Mouse (Mus musculus): Measurements from ENCODE around the gene Ift46.

Ift46 gene

GRCm38 (mm10) chr9:44767101-44768028 lies at the start of gene Ift46, which contains the start of gene Arcn1:
Gene Ift46, plus strand, starts transcription at chr9:44767908.
Gene Arcn1, minus strand, starts transcription at chr9:44767845.
- DNase-seq, result peak; percentile 94

DNA sequence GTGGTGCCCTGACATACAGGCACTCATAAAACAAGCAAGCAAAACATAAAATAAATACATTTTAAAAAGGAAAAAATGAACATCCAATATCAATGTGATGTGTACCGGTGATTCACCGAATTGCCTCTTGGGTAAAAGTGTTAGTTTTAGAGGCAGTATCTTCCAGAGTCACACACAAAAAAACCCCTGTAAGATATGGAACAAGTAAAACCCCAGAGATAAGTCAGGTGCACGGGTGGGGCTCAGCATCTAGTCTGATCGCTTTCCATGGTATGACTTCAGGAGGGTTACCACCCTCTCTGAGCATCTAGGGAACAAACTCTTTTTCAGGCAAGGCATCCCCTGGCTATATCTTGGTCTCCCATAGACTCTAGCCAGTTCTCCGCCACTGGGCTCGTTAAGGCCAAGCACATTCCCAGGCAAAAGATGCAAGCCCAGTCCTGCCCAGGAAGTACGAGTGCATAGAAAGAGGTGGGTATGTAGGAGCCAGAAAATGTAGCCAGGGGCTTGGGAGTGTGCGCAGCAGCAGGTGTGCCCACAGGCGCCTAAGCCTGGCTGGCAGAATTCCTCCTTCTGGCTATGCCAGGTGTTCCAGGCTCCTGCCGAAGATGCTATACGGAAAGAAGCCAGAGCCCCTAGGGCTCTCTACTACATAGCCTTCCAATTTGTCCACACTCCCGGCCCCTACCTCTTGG lies 48.6 kb upstream of the Ift46 start:
- no peak for DNase-seq

GRCm38 (mm10) chr9:44719632-44720357 lies 47.9 kb upstream of the Ift46 start:
- no peak for DNase-seq

DNA sequence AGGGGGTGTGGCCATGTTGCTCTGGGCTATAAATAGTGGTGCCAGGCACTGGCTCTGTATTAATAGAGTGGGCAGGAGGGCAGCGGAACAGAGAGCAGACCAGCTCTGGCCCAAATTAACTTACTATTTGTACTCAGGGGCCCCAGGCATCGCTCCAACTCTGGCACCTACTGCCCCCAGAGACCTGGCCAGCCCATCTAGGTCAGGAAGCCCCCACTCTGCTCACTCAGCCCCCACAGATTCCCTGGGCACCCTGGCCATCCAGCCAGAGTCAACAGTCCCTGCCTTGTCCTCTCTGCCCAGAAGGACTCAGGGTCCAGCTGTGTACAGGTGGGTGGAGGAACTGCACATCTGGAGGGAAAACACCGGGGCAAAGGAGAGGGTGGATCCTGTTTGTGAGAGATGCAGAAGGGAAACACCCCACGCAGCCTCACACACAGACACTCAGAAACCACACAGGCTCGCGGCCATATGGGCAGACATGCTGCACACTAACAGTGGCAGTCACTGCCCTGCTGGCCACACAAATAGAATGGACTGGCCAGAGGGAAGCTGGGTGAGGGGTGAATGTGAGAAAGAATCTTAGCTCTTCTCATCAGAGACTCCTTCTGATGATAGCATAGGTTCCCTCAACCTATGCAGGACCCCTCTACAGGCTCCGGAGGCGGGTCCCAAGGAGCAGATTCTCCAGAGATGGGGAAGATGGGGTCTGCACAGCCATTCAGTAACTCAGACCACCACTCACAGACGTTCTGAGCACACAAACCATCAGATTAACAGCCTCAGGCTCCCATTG lies 47.2 kb upstream of the Ift46 start:
- DNase-seq, result peak; percentile 38

DNA sequence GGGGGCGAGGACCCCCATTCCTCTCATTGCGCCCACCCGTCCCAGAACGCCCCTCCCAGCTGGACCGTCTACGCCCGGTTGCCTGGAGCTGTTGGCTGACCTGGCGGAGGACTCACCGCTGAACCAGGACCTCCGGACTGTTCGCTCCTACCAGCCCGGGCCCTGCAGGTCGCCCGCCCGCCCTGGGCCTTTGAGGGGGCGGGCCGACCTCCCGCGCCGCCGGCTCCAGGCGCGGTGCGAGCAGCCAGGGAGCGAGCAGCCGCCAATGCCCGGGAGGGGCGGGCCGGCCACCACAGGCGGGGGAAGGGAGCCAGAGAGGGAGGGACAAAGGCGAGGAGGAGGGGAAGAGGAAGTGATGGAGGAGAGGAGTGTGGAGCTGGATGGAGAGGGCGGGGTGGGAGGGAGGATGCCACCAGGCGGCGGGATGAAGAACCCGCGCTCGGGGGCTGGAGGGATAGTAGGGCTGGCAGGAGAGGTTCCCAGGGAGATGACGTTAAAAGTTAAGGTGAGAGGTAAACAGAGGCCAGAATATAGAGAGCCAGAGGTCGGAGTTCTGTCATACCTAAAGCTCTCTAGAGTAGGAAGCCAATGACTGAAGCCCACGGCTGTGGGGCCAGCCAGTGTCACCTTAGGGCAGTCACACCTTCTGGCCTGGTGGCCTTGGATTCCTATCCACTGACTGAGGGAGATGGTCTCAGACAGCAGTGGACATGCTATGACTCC lies 46.4 kb upstream of the Ift46 start:
- DNase-seq, result peak; percentile 91

DNA sequence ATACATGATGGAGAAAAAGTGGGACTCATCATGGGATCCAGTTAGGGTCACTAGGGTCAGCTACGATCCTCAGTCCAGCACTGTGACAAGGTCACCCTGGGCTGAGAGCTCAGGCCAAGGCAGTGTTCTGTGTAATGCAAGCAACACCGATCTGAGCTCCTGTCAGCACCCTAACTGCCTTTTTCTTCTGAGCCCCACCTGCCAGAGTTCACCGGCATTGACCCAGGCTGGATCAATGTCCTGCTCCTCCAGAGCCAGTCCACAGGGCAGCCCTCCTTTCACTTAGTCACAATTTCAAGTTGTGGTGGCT lies 45.9 kb upstream of the Ift46 start:
- no peak for DNase-seq

DNA sequence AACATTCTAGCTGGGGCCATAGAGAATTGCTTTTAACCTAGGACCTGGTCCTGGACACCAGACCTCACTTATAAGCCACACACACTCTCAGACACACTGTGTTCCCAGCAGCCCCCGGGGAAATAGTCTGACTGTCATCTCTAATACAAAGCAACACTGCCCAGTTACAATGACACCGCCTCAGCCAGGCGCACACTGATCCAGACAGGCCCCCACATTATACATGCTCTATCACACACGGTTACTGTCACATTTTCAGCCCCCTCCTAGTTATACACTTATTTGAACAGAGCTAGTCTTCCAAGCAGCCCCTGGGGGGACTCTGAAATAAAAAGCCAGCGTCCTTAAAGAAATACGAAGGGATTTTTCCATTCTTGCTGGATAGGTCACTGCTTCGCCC lies 45.1 kb upstream of the Ift46 start:
- DNase-seq, result no peak

GRCm38 (mm10) chr9:44723008-44723407 lies 44.7 kb upstream of the Ift46 start:
- no peak for DNase-seq

DNA sequence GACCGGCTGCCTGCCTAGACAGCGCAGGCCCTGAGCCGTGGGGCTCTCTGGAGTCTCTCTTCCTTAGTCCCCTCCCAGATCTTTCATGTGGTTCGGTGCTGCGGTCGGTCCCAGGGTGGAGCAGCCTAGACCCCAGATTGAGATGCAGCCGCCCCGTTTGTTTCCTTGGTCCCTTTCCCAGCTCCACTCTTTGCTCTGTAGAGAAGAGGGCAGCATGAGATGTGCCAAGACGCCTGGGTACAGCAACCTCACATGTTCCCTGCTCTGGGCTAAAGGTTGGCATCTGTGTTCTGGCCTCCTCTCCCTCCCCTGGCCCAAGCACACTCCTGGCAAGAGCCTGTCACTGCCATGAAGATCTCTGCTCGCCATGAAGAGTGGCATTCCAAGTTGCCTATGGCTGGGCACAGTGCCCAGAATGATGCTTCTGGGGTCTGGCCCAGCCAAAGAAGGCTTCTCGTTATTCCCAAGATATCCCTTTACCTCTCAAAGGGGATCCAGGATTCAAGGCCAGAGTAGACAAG lies 44.1 kb upstream of the Ift46 start:
- no peak for DNase-seq

DNA sequence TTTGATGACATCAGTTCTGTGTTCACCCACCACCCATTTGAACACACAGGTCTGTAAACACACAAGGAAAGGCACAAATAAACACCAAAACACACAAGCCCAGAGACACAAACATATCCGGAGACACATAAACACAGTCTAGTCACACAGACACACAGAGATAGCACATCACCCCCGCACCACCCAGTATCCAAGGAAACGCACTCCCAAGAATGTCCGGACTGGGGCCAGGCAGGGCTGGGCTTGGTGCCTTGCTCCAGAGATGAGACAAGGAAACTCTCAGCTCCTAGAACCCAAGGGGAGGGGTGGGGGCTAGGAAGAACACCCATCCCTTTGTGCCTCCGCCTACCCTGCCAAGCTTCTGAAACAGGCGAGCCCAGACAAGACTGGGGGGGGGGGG lies 43.5 kb upstream of the Ift46 start:
- DNase-seq, result peak; percentile 39

DNA sequence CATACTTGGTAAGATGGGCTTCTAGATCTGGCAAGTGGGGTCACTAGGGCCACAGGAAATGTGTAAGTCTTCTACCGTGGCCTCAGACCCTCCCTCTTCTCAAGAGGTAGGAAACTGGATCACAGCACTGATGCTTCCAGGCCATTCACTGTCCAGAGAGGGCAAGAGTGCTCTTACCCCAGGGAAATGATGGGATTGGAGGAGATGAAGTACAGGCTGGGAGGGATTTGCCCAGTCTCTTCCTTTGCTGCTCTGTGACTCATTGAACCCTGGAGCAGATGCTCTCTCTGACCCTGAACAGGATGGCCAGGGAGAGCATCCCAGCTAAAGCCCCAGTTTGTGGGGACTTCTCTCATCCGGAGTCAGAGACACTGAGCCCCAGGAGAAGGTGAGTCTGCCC lies 43.0 kb upstream of the Ift46 start:
- DNase-seq, result no peak

DNA sequence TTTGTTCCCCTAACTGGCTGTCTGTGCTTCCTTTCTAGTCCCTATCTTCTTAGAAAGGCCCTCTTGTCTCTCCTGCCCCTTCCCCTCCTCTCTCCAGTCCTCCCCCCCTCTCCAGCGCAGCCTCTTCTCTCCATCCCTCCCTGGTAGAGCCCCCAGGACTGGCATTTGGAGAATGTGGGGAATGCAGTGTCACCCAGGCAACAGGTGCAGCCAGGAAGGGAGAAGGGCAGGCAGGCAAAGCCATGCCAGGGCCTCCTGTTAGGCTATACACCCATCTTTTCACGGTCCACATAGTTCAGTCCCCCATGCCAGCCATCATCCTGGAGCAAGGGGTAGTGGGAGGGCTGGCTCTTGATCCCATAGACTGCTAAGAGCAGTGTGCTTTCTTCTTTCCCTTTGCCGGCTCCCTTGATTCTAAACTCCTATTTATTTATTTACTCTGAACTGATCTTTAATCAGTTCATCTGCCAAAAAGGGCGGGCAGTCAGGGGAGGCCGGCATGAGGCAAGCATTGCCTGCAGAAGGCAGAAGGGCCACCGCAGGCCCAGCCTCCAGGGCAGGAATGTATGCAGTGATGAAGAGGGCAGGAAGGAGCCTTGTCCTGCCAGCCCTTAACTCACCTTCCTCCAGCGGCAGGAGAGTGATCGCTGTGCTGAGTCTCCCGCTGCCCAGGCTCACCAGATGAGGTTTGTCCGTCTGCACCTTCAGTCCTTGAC lies 41.1 kb upstream of the Ift46 start:
- DNase-seq, result peak; percentile 25

- DNase-seq, result no peak
Observed at GRCm38 (mm10) chr9:44727441-44727840, 40.3 kb upstream of the Ift46 start.

GRCm38 (mm10) chr9:44732130-44732549 lies 35.6 kb upstream of the Ift46 start:
- DNase-seq, result no peak

DNA sequence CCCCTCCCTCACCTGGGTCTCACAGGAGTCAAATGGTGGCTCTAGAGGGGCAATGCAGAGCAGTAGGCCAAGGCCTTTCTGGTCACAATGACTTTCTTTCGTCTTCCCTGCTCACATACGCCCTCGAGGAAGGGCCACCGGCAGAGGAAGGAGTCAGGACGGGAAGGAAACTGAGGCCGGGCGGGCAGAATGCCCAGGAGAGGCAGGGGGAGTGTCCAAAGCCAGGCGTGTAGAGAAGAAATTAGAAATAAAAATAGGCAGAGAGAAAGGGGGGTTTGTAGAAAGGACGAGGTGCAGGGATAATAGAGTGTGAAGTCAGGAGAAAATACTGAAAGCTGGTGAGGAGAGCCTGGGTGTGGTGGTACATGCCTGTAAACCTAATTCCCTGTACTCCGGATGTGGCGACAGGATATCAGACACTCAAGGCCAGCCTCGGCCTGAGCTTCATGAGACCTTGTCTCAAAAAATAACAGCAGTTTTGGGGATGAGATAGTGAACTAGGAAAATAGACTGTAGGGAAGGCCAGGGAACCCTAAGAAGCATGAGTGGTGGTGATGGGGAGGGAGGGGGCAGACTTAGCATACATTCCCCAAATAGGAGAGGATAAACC lies 34.7 kb upstream of the Ift46 start:
- DNase-seq, result peak; percentile 30

- peak; percentile 56 for DNase-seq
Observed at GRCm38 (mm10) chr9:44733671-44734523, 33.8 kb upstream of the Ift46 start.

DNA sequence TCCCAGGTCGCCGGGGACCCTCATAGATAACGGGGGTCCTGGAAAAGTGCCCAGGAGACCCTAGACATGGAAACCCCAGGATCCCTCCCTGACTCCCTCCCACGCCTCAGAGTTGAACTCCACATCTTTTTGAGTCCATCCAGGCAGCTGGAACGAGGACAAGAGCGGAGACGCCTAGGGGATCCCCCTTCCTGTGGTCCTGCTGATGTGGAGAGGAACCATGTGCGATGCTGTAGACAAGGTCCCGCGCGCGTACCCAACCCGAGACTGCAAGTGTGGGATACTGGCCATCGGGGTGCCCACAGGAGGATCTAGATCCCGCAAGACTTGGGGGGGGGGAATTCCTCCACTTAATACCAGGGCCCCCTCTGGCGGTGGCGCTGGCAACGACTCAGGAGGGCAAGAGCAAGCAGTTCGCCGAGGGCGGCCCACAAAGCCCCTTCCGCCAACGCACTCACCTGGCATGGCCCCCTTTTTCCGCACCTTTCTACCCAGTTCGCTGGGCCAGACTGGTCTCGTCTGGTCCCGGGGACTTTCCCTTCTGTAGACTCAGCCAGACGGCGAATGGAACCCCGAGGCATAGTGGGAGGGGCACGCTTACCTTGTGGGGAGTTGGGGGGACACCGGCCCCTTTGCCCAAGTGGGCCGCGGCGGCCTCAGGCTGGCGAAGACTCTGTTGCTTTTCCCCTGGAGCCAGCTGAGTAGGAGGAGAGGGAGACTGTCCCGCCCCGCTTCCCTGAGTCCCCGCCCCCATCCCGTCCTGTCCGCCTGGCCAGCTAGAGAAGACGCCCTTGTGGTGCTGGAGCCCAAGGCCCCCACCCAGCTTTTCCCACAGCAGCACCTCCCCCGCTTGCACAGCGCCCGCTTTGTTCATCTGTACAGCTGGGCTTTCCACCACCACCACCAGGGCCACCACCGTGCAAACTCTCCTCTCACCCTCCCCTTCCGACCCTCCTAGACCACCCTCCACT lies 32.9 kb upstream of the Ift46 start, which contains the start of gene Phldb1:
Gene Phldb1 (minus strand): TSS at position 675 of the 971 bp plus-strand sequence.
- peak; percentile 87 for DNase-seq

GRCm38 (mm10) chr9:44735886-44736285 lies 31.8 kb upstream of the Ift46 start:
- no peak for DNase-seq

Measured in embryo, embryonic 11 days (tissue).